Comparison of ENCODE assay signal across 8 mouse cellular contexts in the genomic region with DNA sequence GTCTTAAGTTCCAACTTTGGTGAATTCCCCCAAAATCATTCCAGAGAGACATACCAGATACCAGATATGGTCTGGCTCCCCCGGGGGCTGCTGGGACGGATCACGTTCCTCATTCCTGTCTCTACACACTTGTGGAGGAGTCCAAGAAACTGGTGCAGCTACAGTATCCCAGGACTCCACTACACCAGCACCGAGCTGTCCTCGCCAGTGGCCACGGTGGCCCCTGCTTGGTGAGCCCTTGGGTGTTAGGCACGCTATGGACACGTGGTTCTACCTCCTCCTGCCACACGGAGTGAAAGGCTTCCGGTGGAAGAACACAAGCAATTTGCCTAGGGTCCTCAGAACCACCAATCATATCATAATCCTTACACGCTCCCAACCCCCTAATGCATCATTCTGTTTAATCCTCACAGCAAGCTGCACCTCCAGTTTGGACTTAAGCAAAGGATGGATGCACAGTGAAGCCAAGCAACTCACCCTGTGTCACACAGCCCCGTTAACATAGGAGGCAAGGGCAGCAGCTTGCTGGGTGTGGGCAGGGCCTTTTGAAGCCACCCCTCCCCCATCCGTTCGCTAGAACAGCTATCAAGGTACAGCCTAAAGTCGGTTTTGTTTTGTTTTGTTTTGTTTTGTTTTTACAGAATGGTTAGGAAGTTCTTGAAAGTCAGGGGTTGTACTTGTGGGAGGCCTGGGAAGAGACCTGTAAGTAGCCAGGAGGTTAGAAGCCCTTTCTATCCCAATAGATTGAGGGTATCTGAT. TPM values are rescaled to one million over a fixed set of nuclear protein-coding genes. Genes with fewer than 3 reads are reported as not detected.
DNase-seq lines count a peak whose midpoint lies in the region; ATAC-seq lines count a peak whose summit lies in the region.

No protein-coding gene starts in this region.

- H3K4me2 ChIP-seq in embryonic facial prominence, embryonic 13.5 days: peak overlapping the region; percentile 66
- H3K4me2 ChIP-seq in intestine, embryonic 15.5 days (replicated peaks): peak overlapping the region; percentile 69
- peak overlapping the region; percentile 61 for H3K4me2 ChIP-seq in neural tube, embryonic 12.5 days (replicated peaks)

- H3K4me3 ChIP-seq in embryonic facial prominence, embryonic 13.5 days: peak overlapping the region; percentile 33
- H3K4me3 ChIP-seq in intestine, embryonic 15.5 days (replicated peaks): peak overlapping the region; percentile 25
- H3K4me3 ChIP-seq in neural tube, embryonic 12.5 days: 0 out of 2 replicates have a peak overlapping the region, but pooled peaks have one; percentile 9

- no peaks in the 10 kb centered on the region for H3K27me3 ChIP-seq in embryonic facial prominence, embryonic 13.5 days
- H3K27me3 ChIP-seq in intestine, embryonic 15.5 days (replicated peaks): no peaks in the 10 kb centered on the region
- H3K27me3 ChIP-seq in neural tube, embryonic 12.5 days (replicated peaks): 0 out of 2 replicates have a peak, but pooled peaks cover 4% of the 10 kb centered on the region

- 13% methylated on average over 15 of the region's 15 CpGs for WGBS in embryonic facial prominence, embryonic 13.5 days
- whole genome bisulfite sequencing in intestine, embryonic 15.5 days: 35% methylated on average over 15 of the region's 15 CpGs
- 35% methylated on average over 15 of the region's 15 CpGs for WGBS in neural tube, embryonic 12.5 days

- peak overlapping the region; percentile 95 for H3K27ac ChIP-seq in embryonic facial prominence, embryonic 13.5 days
- peak overlapping the region; percentile 77 for H3K27ac ChIP-seq in intestine, embryonic 15.5 days
- no peak overlapping the region for H3K27ac ChIP-seq in neural tube, embryonic 12.5 days

- peak overlapping the region; percentile 58 for H3K9ac ChIP-seq in embryonic facial prominence, embryonic 13.5 days
- peak overlapping the region; percentile 39; the same call in 1 of the 2 replicates for H3K9ac ChIP-seq in intestine, embryonic 15.5 days
- H3K9ac ChIP-seq in neural tube, embryonic 12.5 days: 0 out of 2 replicates have a peak overlapping the region, but pooled peaks have one; percentile 38

- no peaks in the 10 kb centered on the region for H3K9me3 ChIP-seq in embryonic facial prominence, embryonic 13.5 days
- H3K9me3 ChIP-seq in intestine, embryonic 15.5 days: no peaks in the 10 kb centered on the region
- H3K9me3 ChIP-seq in neural tube, embryonic 12.5 days: no peaks in the 10 kb centered on the region

- no peaks in the 10 kb centered on the region for H3K36me3 ChIP-seq in embryonic facial prominence, embryonic 13.5 days
- H3K36me3 ChIP-seq in intestine, embryonic 15.5 days: no peaks in the 10 kb centered on the region
- H3K36me3 ChIP-seq in neural tube, embryonic 12.5 days: no peaks in the 10 kb centered on the region

- H3K4me1 ChIP-seq in embryonic facial prominence, embryonic 13.5 days: peaks cover 76% of the 10 kb centered on the region
- H3K4me1 ChIP-seq in intestine, embryonic 15.5 days (replicated peaks): peaks cover 33% of the 10 kb centered on the region
- peaks cover 30% of the 10 kb centered on the region for H3K4me1 ChIP-seq in neural tube, embryonic 12.5 days

- peak; percentile 33 to 53 for DNase-seq in kidney, postnatal 4 days
- DNase-seq in kidney, adult 11 months: no peak
- no peak for DNase-seq in cerebellum, postnatal 36 days
- no peak for DNase-seq in lung, postnatal 14 days

- ATAC-seq in embryonic facial prominence, embryonic 13.5 days (ENCODE audit: insufficient number of reproducible peaks, insufficient read depth, low FRiP score, low TSS enrichment, low read depth): 0 out of 2 replicates have a peak, but pooled peaks have one; percentile 11
- no peak for ATAC-seq in intestine, embryonic 15.5 days
- ATAC-seq in neural tube, embryonic 12.5 days (ENCODE audit: low FRiP score, low read depth): peak; percentile 45; the same call in 1 of the 2 replicates
- ATAC-seq in erythroid progenitor cell, adult 5-6 weeks (replicated peaks; ENCODE audit: low FRiP score, poor library complexity, severe bottlenecking): no peak

RNA-seq across cellular contexts. Expression of a gene that starts 2.2 kb away (rescaled TPM):
- polyA plus RNA-seq in embryonic facial prominence, embryonic 13.5 days (2015; fragmentation: Nextera tagmentation; extraction: Ambion mirVana): 9.3 and 9.8 TPM in 2 replicates
- 2.3 TPM in 2 replicates for polyA plus RNA-seq in intestine, embryonic 15.5 days (2015; fragmentation: Nextera tagmentation; extraction: Ambion mirVana)
- 3.3 and 3.7 TPM in 2 replicates for polyA plus RNA-seq in neural tube, embryonic 12.5 days (2016; fragmentation: Nextera tagmentation; extraction: Ambion mirVana)
- total RNA-seq in erythroid progenitor cell, adult 5-6 weeks (2015; ENCODE audit: low replicate concordance): 0.42 TPM in 1 of 2 replicates, not detected in the other
- total RNA-seq in erythroid progenitor cell, adult 5-6 weeks (2017; ENCODE audit: low replicate concordance): 0.51 and 0.53 TPM in 2 replicates

RNA-seq across cellular contexts. Expression of a gene that starts 32.3 kb away (rescaled TPM):
- 25.9 and 26.7 TPM in 2 replicates for polyA plus RNA-seq in embryonic facial prominence, embryonic 13.5 days (2015; fragmentation: Nextera tagmentation; extraction: Ambion mirVana)
- 46.0 and 49.9 TPM in 2 replicates for polyA plus RNA-seq in intestine, embryonic 15.5 days (2015; fragmentation: Nextera tagmentation; extraction: Ambion mirVana)
- 41.7 and 43.3 TPM in 2 replicates for polyA plus RNA-seq in neural tube, embryonic 12.5 days (2016; fragmentation: Nextera tagmentation; extraction: Ambion mirVana)
- total RNA-seq in erythroid progenitor cell, adult 5-6 weeks (2015; ENCODE audit: low replicate concordance): 8.6 and 11.3 TPM in 2 replicates
- total RNA-seq in erythroid progenitor cell, adult 5-6 weeks (2017; ENCODE audit: low replicate concordance): 6.8 and 8.5 TPM in 2 replicates

RNA-seq across cellular contexts. Expression of a gene that starts 38.1 kb away (rescaled TPM):
- polyA plus RNA-seq in embryonic facial prominence, embryonic 13.5 days (2015; fragmentation: Nextera tagmentation; extraction: Ambion mirVana): 0.37 TPM in 1 of 2 replicates, not detected in the other
- polyA plus RNA-seq in intestine, embryonic 15.5 days (2015; fragmentation: Nextera tagmentation; extraction: Ambion mirVana): 44.6 and 53.2 TPM in 2 replicates
- polyA plus RNA-seq in neural tube, embryonic 12.5 days (2016; fragmentation: Nextera tagmentation; extraction: Ambion mirVana): not detected in 2 replicates
- total RNA-seq in erythroid progenitor cell, adult 5-6 weeks (2015; ENCODE audit: low replicate concordance): not detected in 2 replicates
- not detected in 2 replicates for total RNA-seq in erythroid progenitor cell, adult 5-6 weeks (2017; ENCODE audit: low replicate concordance)

Comparison
In these comparisons a context has a peak if more than half of its experiments do, and no peak if none do; other contexts are left out.
1. DNase-seq: peak in kidney, postnatal 4 days (2 of 2); none in kidney, adult 11 months (single experiment), cerebellum, postnatal 36 days (0 of 2) and lung, postnatal 14 days (single experiment).
2. ATAC-seq: peak in embryonic facial prominence, embryonic 13.5 days (single experiment) and neural tube, embryonic 12.5 days (single experiment); none in intestine, embryonic 15.5 days (single experiment) and erythroid progenitor cell, adult 5-6 weeks (single experiment).
3. RNA of a gene that starts 38.1 kb away (polyA plus RNA-seq): 44.6 to 53.2 TPM in intestine, embryonic 15.5 days; 0.37 TPM in embryonic facial prominence, embryonic 13.5 days and not detected in neural tube, embryonic 12.5 days; every median in the first group is over 10 times any median in the second.
4. Peak in every context shown above with its lines, with median percentiles within 50 percentile points of each other: H3K4me2 ChIP-seq, H3K4me3 ChIP-seq and H3K9ac ChIP-seq.